Mouse (Mus musculus) heart, adult 2 months (tissue): ENCODE results near the gene Adh6b. TPM values are rescaled to one million over a fixed set of nuclear protein-coding genes. Genes with fewer than 3 reads are reported as not detected.

Experiments used
- DNase-seq, 2 experiments: peaks; one replicate each; pipeline ENCODE4 v3.0.0; 2021
- H3K27ac ChIP-seq: fragments of 200-600 bp; 2 replicates; pipeline ENCODE4 v1.8.1; 2022
- H3K27me3 ChIP-seq: fragments of 200-500 bp; 2 replicates; pipeline ENCODE4 v1.6.1; 2012; ENCODE audit warnings: mild to moderate bottlenecking, low read length, inconsistent platforms, mixed read lengths; ENCODE audit not compliant: control insufficient read depth, insufficient read depth
- H3K36me3 ChIP-seq: fragments of 200-500 bp; 2 replicates; pipeline ENCODE4 v1.6.1; 2012; ENCODE audit warnings: low read length, inconsistent platforms; ENCODE audit not compliant: control insufficient read depth, insufficient read depth
- H3K4me1 ChIP-seq: fragments of 200-500 bp; 2 replicates; pipeline ENCODE4 v1.6.1; 2011; ENCODE audit warnings: low read length; ENCODE audit not compliant: control insufficient read depth, insufficient read depth
- H3K4me3 ChIP-seq: fragments of 200-600 bp; 2 replicates; pipeline ENCODE4 v1.8.1; 2022
- H3K79me2 ChIP-seq: fragments of 200-500 bp; replicated peaks from 2 replicates; pipeline ENCODE4 v1.6.1; 2012; ENCODE audit warnings: mild to moderate bottlenecking, inconsistent platforms, low read length, moderate library complexity, mixed read lengths; ENCODE audit not compliant: control insufficient read depth, insufficient read depth
- H3K9ac ChIP-seq: fragments of 200-500 bp; 2 replicates; pipeline ENCODE4 v1.6.1; 2012; ENCODE audit warnings: low read depth, mild to moderate bottlenecking, control low read depth, inconsistent platforms, low read length, mixed read lengths
- CTCF ChIP-seq: fragments of 200-600 bp; IDR thresholded peaks from 2 replicates; pipeline ENCODE4 v1.8.1; 2022; ENCODE audit warnings: antibody characterized with exemption, mild to moderate bottlenecking, moderate library complexity
- EP300 ChIP-seq: fragments of 200-500 bp; IDR thresholded peaks from 2 replicates; pipeline ENCODE4 v1.6.1; 2011; ENCODE audit warnings: low read depth, low read length, control low read depth; ENCODE audit not compliant: insufficient read depth
- POLR2A ChIP-seq: fragments of 200-500 bp; IDR thresholded peaks from 2 replicates; pipeline ENCODE4 v1.6.1; 2011; ENCODE audit warnings: mild to moderate bottlenecking, low read depth, low read length, control low read depth; ENCODE audit not compliant: insufficient read depth
- WGBS: fragments of 180-500 bp; shearing (Covaris S2); methylation state at CpG from one replicate; pipeline ENCODE4 v1.1.7; 2018; 5-methylcytosine and 5-hydroxymethylcytosine counted together
- intact Hi-C: fragments of 180-260 bp; cut with DNase I; formaldehyde crosslinking; loops from one replicate; pipeline ENCODE4 v1.15.1; 2025
- polyA plus RNA-seq: library from polyadenylated mRNA; depleted of rRNA; stranded (reverse); fragments of >200 nt; gene quantifications from 2 replicates; pipeline ENCODE4 v1.2.3, GENCODE M21; 2012; rRNA removed
- total RNA-seq, 2 experiments: library from RNA; stranded (reverse); gene quantifications; 2 replicates each; pipeline ENCODE4 v1.2.3; 2021

Gene Adh6b
- total and polyA plus RNA-seq, 3 experiments = 0.18 to 2.0 (median 1.4) TPM

- intact Hi-C loops = loop anchor here (1.0 to 2.0 kb wide), 3 partner anchors 164 to 207 kb away; no protein-coding TSS in a partner anchor
- no peak for DNase-seq
- H3K27me3 ChIP-seq = no peaks in the 10 kb centered on the region
- no peaks in the 10 kb centered on the region; the same call in 1 of the 2 replicates for H3K4me1 ChIP-seq
- WGBS = 51% methylated on average over 3 of the region's 3 CpGs
- no peak overlapping the region for H3K9ac ChIP-seq
- no peak overlapping the region for H3K4me3 ChIP-seq
- H3K79me2 ChIP-seq = no peaks in the 10 kb centered on the region
- no peak overlapping the region for H3K27ac ChIP-seq
- no peaks in the 10 kb centered on the region for H3K36me3 ChIP-seq
- TF ChIP-seq EP300 = no peak
- no peak for TF ChIP-seq CTCF
- TF ChIP-seq POLR2A = no peak
Observed at GRCm38 (mm10) chr3:138404872-138405271, 63.3 kb downstream of the Adh6b start.

- Histone ChIP-seq H3K27ac (no peak overlapping the region), H3K79me2 (no peaks in the 10 kb centered on the region), H3K36me3 (no peaks in the 10 kb centered on the region), H3K4me3 (no peak overlapping the region), H3K4me1 (no peaks in the 10 kb centered on the region; the same call in 1 of the 2 replicates), H3K27me3 (no peaks in the 10 kb centered on the region), H3K9ac (no peak overlapping the region)
- peak; percentile 74 for TF ChIP-seq CTCF
- TF ChIP-seq EP300 = no peak
- TF ChIP-seq POLR2A = no peak
- intact Hi-C loops = loop anchor here (1.0 to 2.0 kb wide), 3 partner anchors 165 to 207 kb away; no protein-coding TSS in a partner anchor
- WGBS = 24% methylated on average over 3 of the region's 3 CpGs
- DNase-seq = peak; percentile 14 to 37
Observed at GRCm38 (mm10) chr3:138405341-138405740, 63.8 kb downstream of the Adh6b start.

GRCm38 (mm10) chr3:138405840-138406239 is 64.3 kb downstream of the Adh6b start:
- Histone ChIP-seq H3K4me3 (no peak overlapping the region), H3K4me1 (no peaks in the 10 kb centered on the region; the same call in 1 of the 2 replicates), H3K27ac (no peak overlapping the region), H3K9ac (no peak overlapping the region), H3K27me3 (no peaks in the 10 kb centered on the region), H3K79me2 (no peaks in the 10 kb centered on the region), H3K36me3 (no peaks in the 10 kb centered on the region)
- 64% methylated on average over 7 of the region's 7 CpGs for WGBS
- no peak for TF ChIP-seq CTCF
- TF ChIP-seq EP300 = no peak
- TF ChIP-seq POLR2A = no peak
- intact Hi-C loops = loop anchor here (1.0 to 2.0 kb wide), 3 partner anchors 165 to 208 kb away; no protein-coding TSS in a partner anchor
- no peak for DNase-seq

- Histone ChIP-seq H3K36me3 (no peaks in the 10 kb centered on the region), H3K4me3 (no peak overlapping the region), H3K27ac (no peak overlapping the region), H3K9ac (no peak overlapping the region), H3K4me1 (no peaks in the 10 kb centered on the region; the same call in 1 of the 2 replicates), H3K27me3 (no peaks in the 10 kb centered on the region), H3K79me2 (no peaks in the 10 kb centered on the region)
- intact Hi-C loops = no loop called here
- no peak for TF ChIP-seq CTCF
- no peak for TF ChIP-seq EP300
- TF ChIP-seq POLR2A = no peak
- no peak for DNase-seq
- 81% methylated on average over 1 of the region's 1 CpGs for WGBS
Observed at GRCm38 (mm10) chr3:138407920-138408319, 66.3 kb downstream of the Adh6b start.

Other genes starting within 250 kb of the Adh6b start
- gene Trmt10a, start 198.3 kb upstream of the Adh6b start, total RNA-seq = 1 to 10 TPM; 3.2 to 3.8 TPM
- 0.47 and 1.3 TPM in 2 replicates for gene Trmt10a, start 198.3 kb upstream of the Adh6b start, polyA plus RNA-seq
- 1 to 10 TPM; 5.9 to 6.9 TPM for gene Mttp, start 196.8 kb upstream of the Adh6b start, total RNA-seq
- 2.0 and 3.0 TPM in 2 replicates for gene Mttp, start 196.8 kb upstream of the Adh6b start, polyA plus RNA-seq
- gene 4930579F01Rik, start 147.9 kb upstream of the Adh6b start, total RNA-seq = not detected
- gene 4930579F01Rik, start 147.9 kb upstream of the Adh6b start, polyA plus RNA-seq = 0.06 TPM in 1 of 2 replicates, not detected in the other
- gene Adh7, start 124.0 kb upstream of the Adh6b start, total RNA-seq = under 1 TPM in 1 of 2 experiments, not detected in 1; 0.73 TPM
- gene Adh7, start 124.0 kb upstream of the Adh6b start, polyA plus RNA-seq = 0.15 and 1.4 TPM in 2 replicates
- 10 to 100 TPM; 27.5 to 34.3 TPM for gene Adh1, start 80.8 kb upstream of the Adh6b start, total RNA-seq
- gene Adh1, start 80.8 kb upstream of the Adh6b start, polyA plus RNA-seq = 26.1 and 29.7 TPM in 2 replicates
- gene Adh6a, start 28.5 kb upstream of the Adh6b start, total RNA-seq = not detected
- gene Adh6a, start 28.5 kb upstream of the Adh6b start, polyA plus RNA-seq = not detected in 2 replicates
- not detected for gene Adh4, start 73.7 kb downstream of the Adh6b start, total RNA-seq
- not detected in 2 replicates for gene Adh4, start 73.7 kb downstream of the Adh6b start, polyA plus RNA-seq
- gene Adh5, start 101.3 kb downstream of the Adh6b start, total RNA-seq = 10 to 100 TPM; 74.1 to 82.3 TPM
- gene Adh5, start 101.3 kb downstream of the Adh6b start, polyA plus RNA-seq = 40.7 and 72.7 TPM in 2 replicates
- gene Metap1, start 147.7 kb downstream of the Adh6b start, total RNA-seq = 10 to 100 TPM; 34.5 to 39.1 TPM
- 21.3 and 37.3 TPM in 2 replicates for gene Metap1, start 147.7 kb downstream of the Adh6b start, polyA plus RNA-seq
- 100 to 1,000 TPM; 171 to 195 TPM for gene Eif4e, start 184.4 kb downstream of the Adh6b start, total RNA-seq
- gene Eif4e, start 184.4 kb downstream of the Adh6b start, polyA plus RNA-seq = 56.3 and 128 TPM in 2 replicates